Mouse (Mus musculus) limb, embryonic 11.5 days (tissue): ENCODE data around the gene Cyp4f37. TPM values are rescaled to one million over a fixed set of nuclear protein-coding genes. Genes with fewer than 3 reads are reported as not detected.

Experiments
- ATAC-seq: fragments of 200-750 bp; cut with Nextera tagmentation; 2 replicates; pipeline ENCODE4 v1.8.0; 2017; ENCODE audit warnings: low read depth; ENCODE audit not compliant: insufficient number of reproducible peaks, low FRiP score, low TSS enrichment
- DNase-seq: peaks from one replicate; pipeline ENCODE4 v3.0.0-alpha.2; 2015; ENCODE audit warnings: low spot score
- H3K27ac ChIP-seq: fragments of 300-500 bp; sonication (generic); replicated peaks from 2 replicates; pipeline ENCODE4 v1.5.1; 2014; ENCODE audit warnings: low read depth, mild to moderate bottlenecking, low read length
- H3K27me3 ChIP-seq: fragments of 300-500 bp; sonication (generic); 2 replicates; pipeline ENCODE4 v1.6.1; 2014; ENCODE audit warnings: mild to moderate bottlenecking, low read length, mixed read lengths; ENCODE audit not compliant: control insufficient read depth, insufficient read depth
- H3K36me3 ChIP-seq: fragments of 300-500 bp; sonication (generic); 2 replicates; pipeline ENCODE4 v1.6.1; 2014; ENCODE audit warnings: mild to moderate bottlenecking, low read length, moderate library complexity, mixed read lengths; ENCODE audit not compliant: control insufficient read depth, insufficient read depth
- H3K4me1 ChIP-seq: fragments of 300-500 bp; sonication (generic); 2 replicates; pipeline ENCODE4 v1.6.1; 2014; ENCODE audit warnings: low read length, mixed read lengths; ENCODE audit not compliant: control insufficient read depth, insufficient read depth
- H3K4me2 ChIP-seq: fragments of 300-500 bp; sonication (generic); 2 replicates; pipeline ENCODE4 v1.6.1; 2014; ENCODE audit warnings: low read depth, mild to moderate bottlenecking, moderate library complexity; ENCODE audit not compliant: severe bottlenecking
- H3K4me3 ChIP-seq: fragments of 300-500 bp; sonication (generic); 2 replicates; pipeline ENCODE4 v1.5.1; 2014; ENCODE audit warnings: low read depth, low read length
- H3K9ac ChIP-seq: fragments of 300-500 bp; sonication (generic); 2 replicates; pipeline ENCODE4 v1.6.1; 2014; ENCODE audit warnings: mild to moderate bottlenecking, low read length
- H3K9me3 ChIP-seq: fragments of 300-500 bp; sonication (generic); 2 replicates; pipeline ENCODE4 v1.6.1; 2016; ENCODE audit warnings: low read length; ENCODE audit not compliant: control insufficient read depth
- WGBS: fragments of 180-500 bp; shearing (Covaris S2); extraction: QIAGEN DNeasy Blood & Tissue Kit; methylation state at CpG from one replicate; pipeline ENCODE4 v1.1.7; 2014; 5-methylcytosine and 5-hydroxymethylcytosine counted together
- polyA plus RNA-seq: library from polyadenylated mRNA; unstranded; fragments of >200 nt; fragmentation: Nextera tagmentation; extraction: Ambion mirVana; gene quantifications from 2 replicates; pipeline ENCODE4 v1.2.1, GENCODE M21; 2014

Gene Cyp4f37
- polyA plus RNA-seq, 1 experiment from 2014 or later, result not detected

DNA sequence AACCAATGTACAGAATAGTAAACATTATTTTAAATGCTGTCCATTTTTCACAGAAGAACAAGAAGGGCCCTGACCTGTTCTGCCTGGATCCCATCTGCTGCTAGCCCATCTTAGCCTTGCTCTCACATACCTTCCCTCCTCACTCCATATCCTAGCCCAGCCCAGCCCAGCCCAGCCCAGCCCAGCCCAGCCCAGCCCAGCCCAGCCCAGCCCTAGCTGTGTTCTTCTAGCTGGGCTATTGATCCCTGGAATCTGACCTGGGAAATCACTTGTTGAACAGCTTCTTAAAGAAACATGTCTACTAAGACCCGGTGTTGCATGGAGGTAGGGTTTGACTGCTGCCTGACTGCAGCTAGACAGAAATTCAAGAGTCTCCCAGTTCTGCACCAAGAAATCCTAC is 37.1 kb downstream of the Cyp4f37 start:
- Histone ChIP-seq H3K4me1 (no peaks in the 10 kb centered on the region), H3K4me3 (no peak overlapping the region), H3K9ac (no peak overlapping the region), H3K27me3 (no peaks in the 10 kb centered on the region), H3K36me3 (no peaks in the 10 kb centered on the region), H3K4me2 (no peak overlapping the region), H3K9me3 (no peaks in the 10 kb centered on the region), H3K27ac (no peak overlapping the region)
- DNase-seq (no peak), ATAC-seq (no peak)
- WGBS, result 100% methylated on average over 1 of the region's 1 CpGs

DNA sequence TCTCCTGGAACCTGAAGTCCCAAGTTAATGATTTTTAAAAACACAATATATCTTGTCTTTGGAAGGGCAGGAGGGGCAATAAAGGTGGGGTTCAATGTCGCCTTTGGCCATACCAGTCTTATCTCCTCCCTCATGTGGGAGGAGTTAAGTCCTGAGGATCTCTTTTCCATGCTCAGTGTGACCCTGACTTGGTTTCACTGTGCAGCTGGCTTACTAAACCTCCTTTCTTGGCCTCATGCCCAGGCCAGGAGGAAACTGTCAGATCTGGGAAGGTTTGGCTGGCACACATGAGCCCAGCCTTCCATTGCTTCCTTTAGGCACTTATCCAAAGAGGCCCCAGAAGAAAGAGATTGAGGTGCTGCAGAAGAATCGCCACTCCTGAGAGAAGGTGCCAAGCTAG is 37.6 kb downstream of the Cyp4f37 start, which contains the start of gene Cyp4f40:
TSS of gene Cyp4f40 (plus strand) at position 189 of the 400 bp plus-strand sequence.
- ATAC-seq (no peak), DNase-seq (no peak)
- Histone ChIP-seq H3K4me2 (no peak within 1 kb of the TSS), H3K4me3 (no peak within 1 kb of the TSS), H3K9me3 (no peaks in the 10 kb centered on the region), H3K4me1 (no peaks in the 10 kb centered on the region), H3K36me3 (no peaks in the 10 kb centered on the region), H3K27ac (no peak within 1 kb of the TSS), H3K9ac (no peak within 1 kb of the TSS), H3K27me3 (no peaks in the 10 kb centered on the region)
- WGBS, result 59% methylated on average over 2 of the region's 2 CpGs

DNA sequence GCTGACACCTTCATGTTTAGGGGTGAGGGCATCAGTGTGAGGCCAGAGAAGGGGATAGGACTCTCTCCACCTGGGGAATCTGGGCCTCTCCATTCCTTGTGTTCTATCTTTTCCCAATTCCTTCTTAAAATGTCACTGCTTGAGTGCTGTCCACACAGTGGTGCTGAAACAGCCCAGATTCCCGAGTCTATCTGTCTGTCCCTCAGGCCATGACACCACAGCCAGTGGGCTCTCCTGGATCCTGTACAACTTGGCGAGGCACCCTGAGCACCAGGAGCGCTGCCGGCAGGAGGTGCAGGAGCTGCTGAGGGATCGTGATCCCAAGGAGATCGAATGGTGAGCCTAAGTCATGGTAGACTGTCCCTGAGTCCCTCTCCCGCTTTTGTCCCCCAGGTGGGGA is 52.9 kb downstream of the Cyp4f37 start:
- no peak for ATAC-seq
- Histone ChIP-seq H3K27ac (no peak overlapping the region), H3K4me1 (no peaks in the 10 kb centered on the region), H3K4me3 (no peak overlapping the region), H3K4me2 (no peak overlapping the region), H3K27me3 (no peaks in the 10 kb centered on the region), H3K9ac (no peak overlapping the region), H3K36me3 (no peaks in the 10 kb centered on the region), H3K9me3 (no peaks in the 10 kb centered on the region)
- peak; percentile 39 for DNase-seq
- WGBS, result 68% methylated on average over 7 of the region's 7 CpGs

DNA sequence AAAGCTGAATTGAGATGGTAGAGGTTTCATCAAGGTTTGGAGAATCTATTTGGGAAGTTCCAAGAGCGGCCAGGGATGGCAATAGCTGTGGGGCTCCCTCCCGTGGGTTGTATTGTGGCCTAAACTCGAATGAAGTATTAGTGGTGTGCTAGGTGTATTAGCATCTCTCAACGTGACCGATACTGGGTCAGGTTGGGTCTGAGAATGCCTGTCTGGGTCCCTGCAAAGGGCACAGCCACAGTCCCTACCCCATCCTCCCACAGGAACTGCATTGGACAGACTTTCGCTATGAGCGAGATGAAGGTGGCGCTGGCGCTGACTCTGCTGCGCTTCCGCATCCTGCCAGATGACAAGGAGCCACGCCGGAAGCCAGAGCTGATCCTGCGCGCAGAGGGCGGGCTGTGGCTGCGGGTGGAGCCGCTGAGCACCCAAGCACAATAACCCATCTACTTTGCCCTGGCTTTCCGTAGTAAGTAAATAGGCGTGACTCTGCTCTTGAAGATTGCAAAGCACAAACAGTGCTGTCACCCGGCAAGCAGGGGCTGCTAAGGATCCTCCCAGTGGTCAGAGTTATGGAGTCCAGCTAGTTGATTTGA is 55.0 kb downstream of the Cyp4f37 start:
- Histone ChIP-seq H3K27ac (no peak overlapping the region), H3K4me3 (no peak overlapping the region), H3K4me2 (no peak overlapping the region), H3K9ac (no peak overlapping the region), H3K27me3 (no peaks in the 10 kb centered on the region), H3K4me1 (no peaks in the 10 kb centered on the region), H3K9me3 (no peaks in the 10 kb centered on the region), H3K36me3 (no peaks in the 10 kb centered on the region)
- 38% methylated on average over 21 of the region's 21 CpGs for WGBS
- DNase-seq (no peak), ATAC-seq (no peak)

DNA sequence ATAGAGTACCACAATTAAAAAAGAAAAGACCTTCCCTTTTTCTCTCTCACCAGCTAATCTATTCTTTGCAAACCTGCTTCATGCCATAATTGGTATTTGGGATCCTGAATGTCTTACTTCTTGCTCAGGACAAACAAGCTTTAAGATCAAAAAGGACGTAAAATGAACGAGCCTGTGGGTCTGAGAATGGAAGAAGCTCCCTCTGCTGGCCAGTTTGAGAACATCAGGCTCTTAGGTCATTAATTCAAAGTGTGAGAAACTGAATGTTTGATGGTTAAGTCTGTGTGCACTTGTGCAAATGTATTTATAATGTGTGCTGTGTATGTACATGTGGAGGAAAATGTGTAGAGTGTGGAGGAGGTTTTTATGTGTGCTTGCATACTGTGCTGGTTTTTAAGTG is 59.3 kb downstream of the Cyp4f37 start:
- H3K36me3 ChIP-seq, result no peaks in the 10 kb centered on the region
- no peak overlapping the region for H3K4me2 ChIP-seq
- no peak overlapping the region for H3K27ac ChIP-seq
- no peak overlapping the region for H3K4me3 ChIP-seq
- DNase-seq (peak; percentile 60), ATAC-seq (no peak)
- no peaks in the 10 kb centered on the region for H3K27me3 ChIP-seq
- H3K9me3 ChIP-seq, result no peaks in the 10 kb centered on the region
- 0 out of 2 replicates have a peak, but pooled peaks cover under 1% of the 10 kb centered on the region for H3K4me1 ChIP-seq
- WGBS, result 24% methylated on average over 2 of the region's 2 CpGs
- H3K9ac ChIP-seq, result no peak overlapping the region

DNA sequence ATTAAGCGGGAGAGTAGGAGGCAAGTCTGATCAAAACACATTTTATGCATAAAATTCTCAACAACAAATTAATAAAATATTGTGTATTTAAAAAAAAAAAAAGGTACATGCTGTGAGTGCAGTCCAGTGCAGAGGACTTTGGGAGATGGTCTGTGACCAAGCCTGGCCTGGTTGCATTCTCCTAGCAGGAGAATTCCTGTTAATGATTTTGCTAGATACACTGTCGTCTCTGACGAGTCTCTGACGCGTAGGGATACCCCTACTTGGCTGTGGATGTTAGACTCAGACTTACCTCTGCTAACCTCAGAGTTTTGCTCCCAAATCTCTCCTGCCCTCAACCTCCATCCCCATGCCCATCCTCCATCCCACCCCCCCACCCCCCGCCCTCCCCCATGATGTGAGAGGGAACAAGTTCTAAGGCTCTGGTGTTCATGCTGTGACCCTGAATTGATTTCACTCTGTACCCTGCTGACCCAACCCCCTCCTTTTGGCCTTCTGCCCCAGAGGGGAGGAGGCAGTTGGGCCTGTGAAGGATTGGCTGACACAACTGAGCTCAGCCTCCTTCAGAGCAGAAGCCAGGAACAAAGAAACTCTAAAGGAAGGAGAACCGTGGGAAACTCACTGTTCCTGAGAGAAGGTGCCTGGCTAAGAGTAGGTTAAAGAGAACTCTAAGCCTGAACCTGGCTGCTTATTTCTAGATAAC is 64.1 kb downstream of the Cyp4f37 start, which contains the start of gene Cyp4f15:
TSS of gene Cyp4f15 (plus strand) at position 580 of the 703 bp plus-strand sequence.
- no peak for ATAC-seq
- 36% methylated on average over 7 of the region's 7 CpGs for WGBS

More for the DNA sequence above, 64.1 kb downstream of the Cyp4f37 start, which contains the start of gene Cyp4f15:
- H3K9ac ChIP-seq, result no peak within 1 kb of the TSS
- H3K4me3 ChIP-seq, result no peak within 1 kb of the TSS
- H3K27ac ChIP-seq, result no peak within 1 kb of the TSS
- H3K36me3 ChIP-seq, result no peaks in the 10 kb centered on the region
- H3K4me2 ChIP-seq, result no peak within 1 kb of the TSS
- no peaks in the 10 kb centered on the region for H3K9me3 ChIP-seq
- H3K4me1 ChIP-seq, result 0 out of 2 replicates have a peak, but pooled peaks cover 2% of the 10 kb centered on the region
- no peaks in the 10 kb centered on the region for H3K27me3 ChIP-seq
- no peak for DNase-seq

Other genes starting within 250 kb of the Cyp4f37 start
- 39.7 and 42.7 TPM in 2 replicates for gene Wiz, start 231.9 kb upstream of the Cyp4f37 start, polyA plus RNA-seq
- gene Rasal3, start 217.7 kb upstream of the Cyp4f37 start, polyA plus RNA-seq, result 0.64 and 0.69 TPM in 2 replicates
- gene Pglyrp2, start 197.1 kb upstream of the Cyp4f37 start, polyA plus RNA-seq, result not detected in 2 replicates
- not detected in 2 replicates for gene Cyp4f39, start 168.6 kb upstream of the Cyp4f37 start, polyA plus RNA-seq
- gene Cyp4f17, start 115.3 kb upstream of the Cyp4f37 start, polyA plus RNA-seq, result 7.9 and 9.6 TPM in 2 replicates
- gene Cyp4f16, start 84.8 kb upstream of the Cyp4f37 start, polyA plus RNA-seq, result 18.1 and 18.3 TPM in 2 replicates
- gene Cyp4f40, start 37.6 kb downstream of the Cyp4f37 start, polyA plus RNA-seq, result not detected in 2 replicates
- 0.11 and 0.48 TPM in 2 replicates for gene Cyp4f15, start 64.3 kb downstream of the Cyp4f37 start, polyA plus RNA-seq
- gene Zfp871, start 167.0 kb downstream of the Cyp4f37 start, polyA plus RNA-seq, result 46.2 and 48.2 TPM in 2 replicates
- gene Zfp811, start 188.6 kb downstream of the Cyp4f37 start, polyA plus RNA-seq, result 3.8 and 5.7 TPM in 2 replicates
- gene Zfp799, start 209.0 kb downstream of the Cyp4f37 start, polyA plus RNA-seq, result 22.2 and 24.1 TPM in 2 replicates